Mouse (Mus musculus): ENCODE measurements around the gene Zbtb4.

Gene Zbtb4

GRCm38 (mm10) chr11:69800392-69801197 is 34.9 kb downstream of the Zbtb4 start:
- DNase-seq (ENCODE audit: low spot score), result peak; percentile 64

- peak; percentile 14 for DNase-seq (ENCODE audit: low spot score)
Observed at GRCm38 (mm10) chr11:69801379-69801977, 35.8 kb downstream of the Zbtb4 start, which contains the start of gene Fgf11. Gene Fgf11, minus strand, starts transcription at chr11:69801857.

- peak; percentile 87 for DNase-seq (ENCODE audit: low spot score)
Observed at GRCm38 (mm10) chr11:69802648-69803105, 37.0 kb downstream of the Zbtb4 start.

DNA sequence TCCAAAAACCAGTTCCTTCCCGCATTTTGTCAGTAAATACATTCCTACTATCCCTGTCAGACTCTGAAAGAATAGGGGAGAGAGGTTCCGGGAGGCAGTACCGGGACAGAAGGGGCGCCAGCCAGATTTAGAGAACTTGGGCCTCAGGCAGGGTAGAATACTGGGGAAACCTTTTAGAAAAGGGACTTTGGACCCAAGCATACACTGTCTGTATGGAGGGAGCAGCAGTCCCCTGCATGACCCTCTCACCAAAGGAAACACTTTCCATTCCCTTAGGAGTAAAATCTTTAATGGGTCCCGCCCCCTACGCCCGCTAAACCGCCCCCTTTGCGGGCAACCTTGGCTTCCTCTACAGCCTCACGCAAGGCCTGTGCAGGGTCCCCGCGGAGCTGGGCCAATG is 37.6 kb downstream of the Zbtb4 start:
- DNase-seq (ENCODE audit: low spot score), result no peak

- DNase-seq (ENCODE audit: low spot score), result peak; percentile 71
Observed at GRCm38 (mm10) chr11:69803786-69804651, 38.3 kb downstream of the Zbtb4 start.

GRCm38 (mm10) chr11:69804652-69804940 is 38.9 kb downstream of the Zbtb4 start:
- peak; percentile 42 for DNase-seq (ENCODE audit: low spot score)

DNA sequence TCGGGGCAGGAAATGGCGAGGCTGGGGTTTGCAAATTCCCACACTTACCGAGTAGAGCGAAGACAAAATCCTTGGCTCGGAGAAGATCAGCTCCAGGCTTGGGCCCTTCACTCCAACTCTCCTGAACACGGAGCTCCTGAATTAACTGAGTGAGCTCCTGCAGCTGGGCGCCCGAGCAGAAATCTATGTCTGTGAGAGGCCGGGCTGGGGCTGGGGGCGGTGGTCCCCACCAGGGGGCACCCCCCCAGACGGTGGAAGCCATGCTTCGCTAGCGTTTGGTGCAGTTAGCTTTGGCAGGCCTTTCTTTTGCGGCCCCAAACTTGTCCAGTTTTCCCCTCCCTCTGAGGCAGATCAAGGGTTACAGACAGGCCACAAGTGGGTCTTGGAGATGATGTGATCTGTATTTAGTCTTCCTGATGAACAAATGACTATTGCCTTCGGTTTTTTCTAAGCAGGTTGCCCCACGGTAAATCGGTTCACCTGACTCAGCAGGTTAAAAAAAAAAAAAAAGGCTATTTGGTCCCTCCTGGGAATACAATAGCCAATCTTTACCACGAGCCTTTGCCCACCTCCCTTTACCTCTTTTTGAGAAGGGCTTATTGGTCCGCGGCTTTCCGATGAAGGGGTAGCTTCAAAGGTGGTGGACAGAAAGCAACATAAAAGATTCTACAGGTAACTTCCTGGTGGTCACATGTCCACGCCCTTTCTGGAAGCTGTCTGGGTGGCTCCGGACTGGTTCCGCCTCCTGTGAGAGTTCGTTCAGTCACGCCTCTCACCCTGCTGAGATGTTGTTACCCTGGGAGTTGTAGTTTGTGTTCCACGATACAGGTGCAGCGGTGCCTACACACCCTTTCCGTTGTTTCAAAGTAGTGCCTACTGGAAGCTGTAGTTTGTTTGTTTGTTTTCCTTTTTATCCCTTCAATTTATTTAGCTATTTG is 39.5 kb downstream of the Zbtb4 start, which contains the start of gene Tmem102:
Tmem102 (minus strand) TSS at position 653 of the 938 bp plus-strand sequence.
- DNase-seq (ENCODE audit: low spot score), result peak; percentile 80

GRCm38 (mm10) chr11:69806378-69806777 is 40.7 kb downstream of the Zbtb4 start:
- DNase-seq (ENCODE audit: low spot score), result no peak

GRCm38 (mm10) chr11:69807641-69808040 is 41.9 kb downstream of the Zbtb4 start:
- DNase-seq (ENCODE audit: low spot score), result no peak

GRCm38 (mm10) chr11:69810280-69810679 is 44.6 kb downstream of the Zbtb4 start:
- DNase-seq (ENCODE audit: low spot score), result no peak

GRCm38 (mm10) chr11:69815155-69815554 is 49.4 kb downstream of the Zbtb4 start, which contains the start of gene Gm39566:
Gene Gm39566, minus strand, starts transcription at chr11:69815298.
- DNase-seq (ENCODE audit: low spot score), result no peak

DNA sequence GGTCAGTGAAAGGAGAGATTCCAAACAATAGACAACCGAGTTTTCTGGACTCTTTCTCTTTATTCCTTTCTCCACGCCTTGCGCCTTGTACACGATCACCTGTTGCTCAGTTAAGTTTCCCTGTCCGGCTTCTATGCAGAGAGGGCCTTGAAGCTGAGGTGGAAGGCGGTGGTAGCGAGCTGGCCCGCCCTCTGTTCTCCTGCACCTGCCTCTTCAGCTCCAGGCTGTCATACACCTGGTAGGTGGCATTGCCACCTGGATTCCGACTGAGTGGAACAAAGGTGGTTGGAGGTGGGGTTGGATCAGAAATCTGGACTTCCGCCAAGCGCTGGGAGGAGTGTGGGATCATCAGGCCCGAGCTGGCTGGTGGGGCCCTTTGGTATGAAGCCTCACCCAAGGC is 50.8 kb downstream of the Zbtb4 start:
- no peak for DNase-seq (ENCODE audit: low spot score)

DNA sequence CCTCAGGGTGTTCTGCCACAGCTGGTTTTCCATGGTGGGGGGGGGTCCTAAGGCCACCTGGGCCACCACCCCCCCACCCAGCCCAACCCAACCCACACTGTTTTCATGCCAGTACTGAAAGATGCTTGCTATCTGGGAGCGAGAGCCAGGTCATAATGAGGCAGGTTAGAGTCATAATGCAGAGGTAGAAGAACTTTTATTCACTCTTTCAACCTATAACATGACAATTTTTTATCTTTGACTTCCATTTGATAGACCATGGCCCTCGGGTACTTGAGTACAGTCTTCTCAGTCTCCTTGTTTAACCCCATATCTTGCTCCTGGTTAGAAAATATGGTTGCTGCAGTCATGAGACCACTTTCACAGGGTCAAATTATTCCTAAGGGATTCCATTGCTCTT is 52.7 kb downstream of the Zbtb4 start, which contains the start of gene Spem2:
Spem2 (minus strand) TSS at position 101 of the 400 bp plus-strand sequence.
- DNase-seq (ENCODE audit: low spot score), result no peak

DNA sequence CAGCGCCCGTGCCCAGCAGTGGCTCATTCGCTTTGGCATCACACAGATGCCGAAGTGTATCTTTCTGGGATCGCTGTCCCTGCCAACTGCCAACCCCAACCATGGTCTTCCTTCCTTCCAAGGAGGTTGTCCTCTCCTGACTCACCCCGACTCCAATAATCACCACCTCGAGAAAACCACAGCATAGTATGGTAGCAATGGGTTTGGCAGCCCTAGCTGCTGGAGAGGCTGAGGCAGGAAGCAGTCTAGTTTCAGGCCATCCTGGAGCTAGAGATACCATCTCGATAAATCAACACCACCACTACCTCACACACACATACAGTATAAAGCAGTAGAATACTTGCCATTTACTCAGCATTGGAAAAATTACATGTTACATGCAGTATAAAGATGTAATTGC is 53.2 kb downstream of the Zbtb4 start:
- DNase-seq (ENCODE audit: low spot score), result no peak

GRCm38 (mm10) chr11:69822080-69822479 is 56.4 kb downstream of the Zbtb4 start, which contains the start of gene Spem1:
Gene Spem1, minus strand, starts transcription at chr11:69822180.
- no peak for DNase-seq (ENCODE audit: low spot score)

DNA sequence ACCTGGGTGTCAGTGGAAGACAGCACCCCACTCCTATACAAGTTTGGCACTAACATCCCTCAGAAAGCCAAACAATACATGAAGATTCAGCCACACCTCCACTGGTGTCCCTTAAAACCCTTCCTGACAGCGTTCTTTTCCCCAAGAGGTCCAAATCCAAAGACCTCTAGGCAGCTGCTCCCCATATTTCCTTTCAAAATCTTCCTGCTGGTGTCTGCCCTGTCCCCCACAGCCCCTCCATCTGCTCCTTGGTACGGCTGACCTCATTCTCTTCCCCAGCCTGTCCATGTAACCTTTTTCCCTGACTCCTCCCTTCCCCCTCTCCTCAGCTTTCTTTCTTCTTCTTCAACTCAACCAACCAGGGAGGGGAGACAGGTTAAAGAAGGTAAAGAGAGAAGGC is 57.7 kb downstream of the Zbtb4 start:
- no peak for DNase-seq (ENCODE audit: low spot score)

DNA sequence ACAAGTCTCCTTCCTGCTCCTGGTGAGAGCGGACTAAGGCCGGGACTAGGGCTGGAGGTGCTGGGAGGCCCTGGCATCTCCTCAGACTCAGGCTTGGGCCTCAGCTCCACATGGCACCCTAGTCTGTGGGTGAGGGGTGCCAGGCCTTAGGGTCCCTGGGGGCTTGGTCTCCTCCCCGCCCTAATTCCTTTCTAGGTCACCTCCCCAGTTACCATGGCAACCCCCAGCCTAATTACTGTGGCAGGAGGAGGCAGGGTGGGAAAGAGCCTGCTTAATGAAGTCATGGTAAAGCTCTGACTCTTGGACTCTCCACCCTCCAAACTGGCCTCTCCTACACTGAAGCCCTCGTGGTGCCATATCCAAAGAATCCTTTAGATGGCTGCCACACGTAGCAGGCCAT is 63.1 kb downstream of the Zbtb4 start:
- DNase-seq (ENCODE audit: low spot score), result no peak

DNA sequence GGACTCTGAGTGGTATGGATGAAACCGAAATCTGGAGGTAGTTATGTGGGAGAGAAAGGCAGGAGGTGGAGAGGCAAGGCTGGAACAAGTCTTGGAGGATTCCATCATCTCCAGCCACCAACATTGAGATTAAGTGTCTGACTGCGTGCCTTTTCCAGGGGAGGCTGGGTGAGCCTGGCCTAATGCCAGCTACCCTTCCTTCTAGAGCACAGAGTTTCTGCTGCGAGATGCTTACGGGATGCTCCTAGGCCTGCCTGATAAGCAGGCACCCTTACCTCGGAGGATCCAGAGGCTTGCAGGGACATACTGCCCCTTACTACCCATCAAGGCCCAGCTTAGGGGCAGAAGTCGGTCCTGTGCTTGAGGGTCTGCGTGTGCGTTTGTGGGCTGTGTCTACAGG is 67.8 kb downstream of the Zbtb4 start:
- DNase-seq (ENCODE audit: low spot score), result no peak
